Mouse (Mus musculus) forebrain, embryonic 12.5 days (tissue): ENCODE data around the gene Grrp1. TPM values are rescaled to one million over a fixed set of nuclear protein-coding genes. Genes with fewer than 3 reads are reported as not detected.
"Not testable (repeated sequence)": the region's sequence is repeated elsewhere in the genome, so short reads cannot be mapped to it uniquely, and the experiment has no call there.

Experiments
- ATAC-seq: fragments of 200-750 bp; cut with Nextera tagmentation; 2 replicates; pipeline ENCODE4 v1.8.0; 2017; ENCODE audit warnings: moderate TSS enrichment; ENCODE audit not compliant: low FRiP score
- H3K27ac ChIP-seq: fragments of 300-500 bp; sonication (generic); 2 replicates; pipeline ENCODE4 v1.5.1; 2016; ENCODE audit warnings: mild to moderate bottlenecking
- H3K27me3 ChIP-seq: fragments of 300-500 bp; sonication (generic); 2 replicates; pipeline ENCODE4 v1.6.1; 2016; ENCODE audit warnings: mild to moderate bottlenecking
- H3K36me3 ChIP-seq: fragments of 300-500 bp; sonication (generic); replicated peaks from 2 replicates; pipeline ENCODE4 v1.6.1; 2016; ENCODE audit warnings: mild to moderate bottlenecking
- H3K4me1 ChIP-seq: fragments of 300-500 bp; sonication (generic); 2 replicates; pipeline ENCODE4 v1.6.1; 2016
- H3K4me2 ChIP-seq: fragments of 300-500 bp; sonication (generic); 2 replicates; pipeline ENCODE4 v1.6.1; 2016; ENCODE audit warnings: mild to moderate bottlenecking, moderate library complexity
- H3K4me3 ChIP-seq: fragments of 300-500 bp; sonication (generic); replicated peaks from 2 replicates; pipeline ENCODE4 v1.5.1; 2016; ENCODE audit warnings: mild to moderate bottlenecking
- H3K9ac ChIP-seq: fragments of 300-500 bp; sonication (generic); 2 replicates; pipeline ENCODE4 v1.6.1; 2016; ENCODE audit warnings: mild to moderate bottlenecking
- H3K9me3 ChIP-seq: fragments of 300-500 bp; sonication (generic); 2 replicates; pipeline ENCODE4 v1.6.1; 2016
- WGBS: fragments of 180-500 bp; shearing (Covaris S2); methylation state at CpG from one replicate; pipeline ENCODE4 v1.1.7; 2016; 5-methylcytosine and 5-hydroxymethylcytosine counted together
- polyA plus RNA-seq: library from polyadenylated mRNA; unstranded; fragments of >200 nt; fragmentation: Nextera tagmentation; extraction: Ambion mirVana; gene quantifications from 2 replicates; pipeline ENCODE4 v1.2.1, GENCODE M21; 2016

Gene Grrp1
- polyA plus RNA-seq = 4.1 and 5.2 TPM in 2 replicates

- no peak for ATAC-seq
- H3K4me2 ChIP-seq = peak within 1 kb of the TSS; percentile 35
- H3K9ac ChIP-seq = no peak within 1 kb of the TSS
- H3K4me3 ChIP-seq = peak within 1 kb of the TSS; percentile 16; the same call in 1 of the 2 replicates
- no peak within 1 kb of the TSS for H3K27ac ChIP-seq
- H3K27me3 ChIP-seq = peaks cover 81% of the 10 kb centered on the region
- H3K4me1 ChIP-seq = peaks cover 80% of the 10 kb centered on the region
- under 1% methylated on average over 13 of the region's 13 CpGs for WGBS
- no peaks in the 10 kb centered on the region for H3K36me3 ChIP-seq
- H3K9me3 ChIP-seq = no peaks in the 10 kb centered on the region
These were observed at the start of gene Grrp1 for GRCm38 (mm10) chr4:134253722-134254324. Gene Grrp1 (minus strand): TSS chr4:134254106.

DNA sequence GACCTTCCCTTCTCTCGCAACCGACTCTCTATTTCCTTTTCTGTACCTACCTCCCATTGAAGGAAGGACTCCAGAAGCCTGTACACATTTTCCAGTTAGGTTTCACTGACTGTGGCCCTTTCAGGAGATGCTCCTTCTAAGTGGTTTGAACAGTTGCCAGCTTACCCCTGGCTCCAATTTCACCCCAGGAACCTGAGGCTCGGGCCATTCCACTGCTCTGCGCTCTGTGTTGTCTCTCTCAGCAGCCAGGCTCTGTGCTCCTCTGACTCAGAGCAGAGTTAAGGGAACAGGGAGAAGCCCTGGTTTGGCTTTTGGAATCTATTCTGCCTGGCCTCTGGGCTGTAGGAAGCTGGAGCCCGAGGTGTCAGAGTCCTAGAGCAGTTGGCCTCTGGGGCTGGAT, 48.2 kb upstream of the Grrp1 start:
- Histone ChIP-seq H3K4me1 (peaks cover 1% of the 10 kb centered on the region), H3K4me3 (no peak overlapping the region), H3K27ac (no peak overlapping the region), H3K36me3 (no peaks in the 10 kb centered on the region), H3K9ac (no peak overlapping the region), H3K4me2 (no peak overlapping the region), H3K27me3 (no peaks in the 10 kb centered on the region), H3K9me3 (no peaks in the 10 kb centered on the region)
- whole genome bisulfite sequencing = 86% methylated on average over 5 of the region's 5 CpGs
- no peak for ATAC-seq

DNA sequence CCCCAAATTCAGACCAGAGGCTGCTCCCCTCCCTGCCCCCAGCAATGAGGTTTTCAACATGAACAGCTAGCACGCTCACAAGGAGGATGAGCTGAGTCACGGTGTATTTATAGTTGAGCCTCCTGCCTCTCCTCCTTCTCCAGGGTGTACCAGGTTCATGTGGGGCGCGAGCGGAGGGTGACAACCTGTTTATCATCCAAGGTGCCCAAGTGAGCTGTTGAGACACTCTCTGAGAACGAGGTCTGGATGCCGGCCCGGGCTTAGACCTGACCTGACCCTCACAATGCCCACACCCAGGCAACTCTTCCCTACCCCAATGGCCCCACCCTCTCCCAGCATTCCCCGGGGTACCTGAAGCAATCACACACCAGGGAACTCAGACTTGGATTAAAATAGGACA, 46.4 kb upstream of the Grrp1 start:
- no peak for ATAC-seq
- no peak overlapping the region for H3K27ac ChIP-seq
- WGBS = 83% methylated on average over 9 of the region's 9 CpGs
- H3K36me3 ChIP-seq = no peaks in the 10 kb centered on the region
- H3K4me3 ChIP-seq = no peak overlapping the region
- H3K4me2 ChIP-seq = no peak overlapping the region
- 0 out of 2 replicates have a peak, but pooled peaks cover 2% of the 10 kb centered on the region for H3K27me3 ChIP-seq
- H3K9ac ChIP-seq = no peak overlapping the region
- H3K9me3 ChIP-seq = no peaks in the 10 kb centered on the region; the same call in 1 of the 2 replicates
- no peaks in the 10 kb centered on the region for H3K4me1 ChIP-seq

DNA sequence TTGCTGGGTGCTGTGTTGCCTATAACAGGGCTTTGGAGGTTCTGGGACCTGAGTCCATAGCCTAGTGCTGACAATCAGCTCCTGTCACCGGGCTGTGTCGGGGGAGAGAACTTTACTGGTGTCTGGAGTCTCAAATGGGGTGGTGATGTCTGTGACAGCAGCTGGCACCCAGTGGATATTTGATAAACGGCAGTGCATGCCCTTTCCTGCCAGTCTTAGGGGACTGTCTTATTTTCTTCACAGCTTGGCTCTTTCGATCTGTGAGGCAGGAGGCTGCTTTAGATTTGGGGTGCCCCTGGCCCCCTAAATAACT, 45.5 kb upstream of the Grrp1 start:
- Histone ChIP-seq H3K9ac (no peak overlapping the region), H3K4me1 (no peaks in the 10 kb centered on the region), H3K27ac (no peak overlapping the region), H3K4me2 (no peak overlapping the region), H3K9me3 (no peaks in the 10 kb centered on the region; the same call in 1 of the 2 replicates), H3K27me3 (0 out of 2 replicates have a peak, but pooled peaks cover 4% of the 10 kb centered on the region), H3K36me3 (no peaks in the 10 kb centered on the region), H3K4me3 (no peak overlapping the region)
- no peak for ATAC-seq
- WGBS = 78% methylated on average over 4 of the region's 4 CpGs

- ATAC-seq = no peak
- H3K4me1 ChIP-seq = no peaks in the 10 kb centered on the region
- no peak overlapping the region for H3K9ac ChIP-seq
- WGBS = 77% methylated on average over 19 of the region's 19 CpGs
- no peak overlapping the region for H3K4me2 ChIP-seq
- H3K27ac ChIP-seq = no peak overlapping the region
- H3K4me3 ChIP-seq = no peak overlapping the region
- H3K9me3 ChIP-seq = no peaks in the 10 kb centered on the region; the same call in 1 of the 2 replicates
- H3K36me3 ChIP-seq = no peaks in the 10 kb centered on the region
- H3K27me3 ChIP-seq = peaks cover 8% of the 10 kb centered on the region; the same call in 1 of the 2 replicates
These were observed 45.0 kb upstream of the Grrp1 start for GRCm38 (mm10) chr4:134298626-134299497.

GRCm38 (mm10) chr4:134297369-134297768, 43.5 kb upstream of the Grrp1 start:
- Histone ChIP-seq H3K4me2 (no peak overlapping the region), H3K27ac (no peak overlapping the region), H3K36me3 (no peaks in the 10 kb centered on the region), H3K9me3 (no peaks in the 10 kb centered on the region; the same call in 1 of the 2 replicates), H3K4me1 (no peaks in the 10 kb centered on the region), H3K9ac (no peak overlapping the region), H3K27me3 (peaks cover 20% of the 10 kb centered on the region), H3K4me3 (no peak overlapping the region)
- ATAC-seq = no peak
- WGBS = 93% methylated on average over 8 of the region's 8 CpGs

GRCm38 (mm10) chr4:134296523-134296922, 42.6 kb upstream of the Grrp1 start:
- no peak for ATAC-seq
- Histone ChIP-seq H3K9me3 (no peaks in the 10 kb centered on the region; the same call in 1 of the 2 replicates), H3K36me3 (no peaks in the 10 kb centered on the region), H3K27ac (no peak overlapping the region), H3K27me3 (peaks cover 20% of the 10 kb centered on the region), H3K9ac (no peak overlapping the region), H3K4me2 (no peak overlapping the region), H3K4me3 (no peak overlapping the region), H3K4me1 (no peaks in the 10 kb centered on the region)
- 91% methylated on average over 4 of the region's 4 CpGs for WGBS

DNA sequence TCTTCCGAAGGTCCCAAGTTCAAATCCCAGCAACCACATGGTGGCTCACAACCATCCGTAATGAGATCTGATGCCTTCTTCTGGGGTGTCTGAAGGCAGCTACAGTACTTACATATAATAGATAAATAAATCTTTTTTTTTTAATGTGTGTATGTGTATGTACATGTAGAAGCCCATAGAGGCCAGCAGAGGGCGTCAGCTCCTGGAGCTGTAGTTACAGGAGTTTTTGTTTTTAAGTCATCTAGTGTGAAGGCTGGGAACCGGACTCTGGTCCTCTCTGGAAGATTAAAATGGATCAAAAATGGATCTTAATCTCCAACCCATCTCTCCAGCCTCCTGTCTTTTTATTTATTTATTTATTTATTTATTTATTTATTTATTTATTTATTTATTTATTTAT, 42.2 kb upstream of the Grrp1 start:
- not testable (repeated sequence) for ATAC-seq, H3K4me3 ChIP-seq, H3K9me3 ChIP-seq, H3K4me2 ChIP-seq, H3K4me1 ChIP-seq, H3K9ac ChIP-seq, H3K27ac ChIP-seq, H3K36me3 ChIP-seq
- 85% methylated on average over 4 of the region's 4 CpGs for WGBS
- peaks cover 20% of the 10 kb centered on the region for H3K27me3 ChIP-seq

DNA sequence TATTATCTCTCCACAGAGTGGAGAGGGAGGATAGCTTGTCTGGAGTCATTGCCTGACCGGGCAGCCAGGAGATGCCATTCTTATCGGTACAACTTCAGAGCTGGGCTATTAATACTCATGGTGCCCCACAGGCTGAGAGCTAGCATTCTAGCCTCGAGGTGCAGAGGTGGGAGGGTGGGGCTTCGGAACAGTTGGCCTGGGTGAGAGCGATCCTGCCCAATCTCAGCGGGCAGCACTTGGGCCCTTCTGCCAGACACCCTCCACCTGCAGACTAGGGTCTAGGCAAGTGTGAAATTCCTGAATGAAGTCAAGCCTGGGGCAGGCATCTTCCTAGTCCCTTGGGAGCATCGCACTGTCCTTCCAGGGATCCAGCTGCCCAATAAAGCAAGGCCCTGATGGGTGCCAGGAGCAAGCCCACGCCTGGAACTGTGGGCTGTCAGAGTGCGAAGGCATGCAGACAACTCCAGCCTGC, 39.8 kb upstream of the Grrp1 start:
- Histone ChIP-seq H3K27me3 (peaks cover 20% of the 10 kb centered on the region), H3K36me3 (no peaks in the 10 kb centered on the region), H3K27ac (no peak overlapping the region), H3K9ac (peak overlapping the region; percentile 0; the same call in 1 of the 2 replicates), H3K4me2 (no peak overlapping the region), H3K9me3 (no peaks in the 10 kb centered on the region; the same call in 1 of the 2 replicates), H3K4me3 (no peak overlapping the region), H3K4me1 (peaks cover 2% of the 10 kb centered on the region; the same call in 1 of the 2 replicates)
- no peak for ATAC-seq
- 76% methylated on average over 9 of the region's 9 CpGs for WGBS

- Histone ChIP-seq H3K4me2 (no peak overlapping the region), H3K27me3 (peaks cover 20% of the 10 kb centered on the region), H3K36me3 (no peaks in the 10 kb centered on the region), H3K27ac (no peak overlapping the region), H3K4me1 (peaks cover 7% of the 10 kb centered on the region), H3K4me3 (no peak overlapping the region), H3K9ac (peak overlapping the region; percentile 0; the same call in 1 of the 2 replicates), H3K9me3 (no peaks in the 10 kb centered on the region; the same call in 1 of the 2 replicates)
- 76% methylated on average over 18 of the region's 18 CpGs for WGBS
- ATAC-seq = no peak
These were observed 39.3 kb upstream of the Grrp1 start for GRCm38 (mm10) chr4:134293061-134293691.

- Histone ChIP-seq H3K4me1 (peaks cover 11% of the 10 kb centered on the region), H3K27ac (no peak overlapping the region), H3K9ac (no peak overlapping the region), H3K9me3 (no peaks in the 10 kb centered on the region; the same call in 1 of the 2 replicates), H3K4me2 (no peak overlapping the region), H3K36me3 (no peaks in the 10 kb centered on the region), H3K27me3 (peaks cover 20% of the 10 kb centered on the region), H3K4me3 (no peak overlapping the region)
- 27% methylated on average over 7 of the region's 7 CpGs for WGBS
- no peak for ATAC-seq
These were observed 38.2 kb upstream of the Grrp1 start for GRCm38 (mm10) chr4:134292067-134292466.
